26 mouse cellular contexts compared by ENCODE assay signal in the genomic region with DNA sequence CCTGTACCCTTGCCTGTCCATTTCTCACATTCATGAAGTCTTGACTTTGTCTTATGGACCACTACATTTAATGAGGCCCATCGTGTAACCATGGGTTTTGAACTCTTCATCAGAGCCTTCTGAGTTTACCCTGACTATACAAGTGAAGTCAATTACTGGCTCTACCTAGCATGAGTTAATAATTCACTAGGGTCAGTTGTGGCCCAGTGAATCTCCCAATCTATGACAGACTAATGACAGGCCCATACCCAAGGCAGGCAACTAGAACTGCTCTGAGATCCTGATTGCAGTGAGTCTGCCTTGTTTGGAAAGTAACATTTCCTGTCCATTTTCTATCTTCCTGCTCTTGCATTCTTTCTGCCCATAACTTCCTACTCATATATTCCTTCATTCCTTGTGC.
"Had no signal": no experiment of that assay in that cellular context is flagged by ENCODE, and none has a peak within 500 bp of the region (broad histone marks: within the 10 kb centered on the region; RNA-seq: fewer than 3 reads in every experiment).

No protein-coding gene starts in this region.

- H3K9me3 ChIP-seq: heart, embryonic 10.5 days; heart, embryonic 12.5 days; hindbrain, embryonic 10.5 days; hindbrain, embryonic 12.5 days; intestine, embryonic 15.5 days; limb, embryonic 10.5 days; limb, embryonic 12.5 days; liver, embryonic 13.5 days; liver, embryonic 15.5 days had no signal

- H3K27ac ChIP-seq: gastrocnemius, adult 2 months; heart, embryonic 10.5 days; hindbrain, embryonic 10.5 days; hindbrain, embryonic 12.5 days; hindbrain, embryonic 14.5 days; intestine, embryonic 15.5 days; kidney, postnatal 0 days; layer of hippocampus, adult 2 months; left cerebral cortex, adult 2 months; limb, embryonic 10.5 days; limb, embryonic 12.5 days; liver, embryonic 13.5 days; liver, embryonic 15.5 days had no signal

- H3K4me2 ChIP-seq: heart, embryonic 12.5 days; hindbrain, embryonic 12.5 days; hindbrain, embryonic 14.5 days; intestine, embryonic 15.5 days; limb, embryonic 12.5 days; liver, embryonic 13.5 days; liver, embryonic 15.5 days had no signal

- DNase-seq: gastrocnemius, adult 2 months; gastrocnemius, postnatal 10 days; gastrocnemius, postnatal 25 days; heart, adult 18-20 months; heart, postnatal 10 days; heart, postnatal 4 days; kidney, postnatal 25 days; kidney, postnatal 4 days; liver; liver, embryonic 13.5 days had no signal

- H3K4me3 ChIP-seq: gastrocnemius, adult 2 months; heart, embryonic 10.5 days; heart, embryonic 12.5 days; hindbrain, embryonic 10.5 days; hindbrain, embryonic 12.5 days; intestine, embryonic 15.5 days; layer of hippocampus, adult 2 months; left cerebral cortex, adult 2 months; limb, embryonic 10.5 days; limb, embryonic 12.5 days; liver, embryonic 13.5 days; liver, embryonic 15.5 days had no signal

- H3K36me3 ChIP-seq: heart, embryonic 10.5 days; heart, embryonic 12.5 days; hindbrain, embryonic 10.5 days; hindbrain, embryonic 12.5 days; intestine, embryonic 15.5 days; limb, embryonic 10.5 days; limb, embryonic 12.5 days; liver, embryonic 13.5 days; liver, embryonic 15.5 days had no signal

- H3K9ac ChIP-seq: heart, embryonic 12.5 days; hindbrain, embryonic 12.5 days; hindbrain, embryonic 14.5 days; intestine, embryonic 15.5 days; limb, embryonic 12.5 days; liver, embryonic 13.5 days; liver, embryonic 15.5 days had no signal

- H3K4me1 ChIP-seq: heart, embryonic 10.5 days; heart, embryonic 12.5 days; hindbrain, embryonic 10.5 days; hindbrain, embryonic 12.5 days; intestine, embryonic 15.5 days; limb, embryonic 10.5 days; limb, embryonic 12.5 days; liver, embryonic 13.5 days; liver, embryonic 15.5 days had no signal

- H3K27me3 ChIP-seq: heart, embryonic 12.5 days; hindbrain, embryonic 12.5 days; intestine, embryonic 15.5 days; limb, embryonic 12.5 days; liver, embryonic 13.5 days; liver, embryonic 15.5 days had no signal

- ATAC-seq: forebrain, embryonic 16.5 days; hindbrain, embryonic 16.5 days; inflammation-experienced regulatory T-cells, adult 6 months; intestine, embryonic 15.5 days; intestine, postnatal 0 days had no signal
